Mouse (Mus musculus) midbrain, postnatal 0 days (tissue): ENCODE data around the gene Pex7. TPM values are rescaled to one million over a fixed set of nuclear protein-coding genes. Genes with fewer than 3 reads are reported as not detected.

Experiments used
- ATAC-seq: fragments of 200-750 bp; cut with Nextera tagmentation; 2 replicates; pipeline ENCODE4 v1.8.0; 2017; ENCODE audit warnings: moderate number of reproducible peaks, mild to moderate bottlenecking, moderate TSS enrichment, moderate library complexity; ENCODE audit not compliant: low FRiP score
- DNase-seq: peaks from one replicate; pipeline ENCODE4 v3.0.0-alpha.2; 2015; ENCODE audit warnings: low spot score
- H3K27ac ChIP-seq: fragments of 300-500 bp; sonication (generic); 2 replicates; pipeline ENCODE4 v1.5.1; 2014; ENCODE audit warnings: low read depth, mild to moderate bottlenecking, low read length, mixed read lengths
- H3K27me3 ChIP-seq: fragments of 300-500 bp; sonication (generic); 2 replicates; pipeline ENCODE4 v1.6.1; 2014; ENCODE audit warnings: low read length, control low read depth, mixed read lengths; ENCODE audit not compliant: insufficient read depth
- H3K36me3 ChIP-seq: fragments of 300-500 bp; sonication (generic); 2 replicates; pipeline ENCODE4 v1.6.1; 2014; ENCODE audit warnings: low read length, control low read depth, mixed read lengths; ENCODE audit not compliant: insufficient read depth
- H3K4me1 ChIP-seq: fragments of 300-500 bp; sonication (generic); 2 replicates; pipeline ENCODE4 v1.6.1; 2014; ENCODE audit warnings: mild to moderate bottlenecking, control low read depth, antibody characterized with exemption, low read length, mixed read lengths; ENCODE audit not compliant: insufficient read depth
- H3K4me2 ChIP-seq: fragments of 300-500 bp; sonication (generic); 2 replicates; pipeline ENCODE4 v1.6.1; 2014; ENCODE audit warnings: low read depth, mild to moderate bottlenecking, low read length, mixed read lengths; ENCODE audit not compliant: poor library complexity, severe bottlenecking
- H3K4me3 ChIP-seq: fragments of 300-500 bp; sonication (generic); 2 replicates; pipeline ENCODE4 v1.5.1; 2014; ENCODE audit warnings: low read depth, mild to moderate bottlenecking, low read length, moderate library complexity
- H3K9ac ChIP-seq: fragments of 300-500 bp; sonication (generic); replicated peaks from 2 replicates; pipeline ENCODE4 v1.6.1; 2014; ENCODE audit warnings: mild to moderate bottlenecking, low read length, moderate library complexity, mixed read lengths; ENCODE audit not compliant: poor library complexity, severe bottlenecking
- H3K9me3 ChIP-seq: fragments of 300-500 bp; sonication (generic); 2 replicates; pipeline ENCODE4 v1.6.1; 2016; ENCODE audit warnings: low read length, control low read depth
- CTCF ChIP-seq: IDR thresholded peaks from 2 replicates; pipeline ENCODE4 v1.5.1; 2016; ENCODE audit warnings: antibody characterized with exemption, mild to moderate bottlenecking
- WGBS: fragments of 180-500 bp; shearing (Covaris S2); extraction: QIAGEN DNeasy Blood & Tissue Kit; methylation state at CpG from one replicate; pipeline ENCODE4 v1.1.7; 2014; 5-methylcytosine and 5-hydroxymethylcytosine counted together
- polyA plus RNA-seq: library from polyadenylated mRNA; unstranded; fragments of >200 nt; fragmentation: Nextera tagmentation; extraction: Ambion mirVana; gene quantifications from 2 replicates; pipeline ENCODE4 v1.2.1, GENCODE M21; 2015
- total RNA-seq: library from RNA; depleted of rRNA; stranded (reverse); fragments of >200 nt; gene quantifications from 2 replicates; pipeline ENCODE4 v1.2.3, GENCODE M21; 2014

Pex7 gene
- total and polyA plus RNA-seq, 2 experiments from 2014 or later, result 21.6 to 39.5 TPM

DNA sequence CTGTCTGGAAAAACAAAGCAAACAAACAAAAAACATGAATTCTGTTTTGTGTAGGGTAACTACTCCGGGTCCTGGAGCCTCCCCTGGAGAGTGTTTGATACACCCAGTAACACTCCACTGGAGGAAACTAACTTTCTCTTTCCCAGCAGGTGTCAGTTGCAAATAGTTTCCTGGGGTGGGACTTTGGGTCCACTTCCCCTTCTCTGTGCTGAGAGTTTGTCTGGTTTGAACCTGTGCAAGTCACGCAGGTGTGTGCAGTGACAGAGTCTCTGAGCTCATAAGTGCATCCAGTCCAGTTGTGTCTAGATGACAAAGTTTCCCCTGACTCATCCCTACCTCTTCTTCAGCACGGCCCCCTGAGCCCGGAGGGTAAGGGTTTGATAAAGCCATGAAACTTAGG lies 6.3 kb upstream of the Pex7 start:
- DNase-seq (no peak), ATAC-seq (no peak)
- Histone ChIP-seq H3K9me3 (no peaks in the 10 kb centered on the region), H3K27ac (no peak overlapping the region), H3K4me2 (no peak overlapping the region), H3K9ac (no peak overlapping the region), H3K4me1 (no peaks in the 10 kb centered on the region), H3K36me3 (no peaks in the 10 kb centered on the region), H3K4me3 (no peak overlapping the region), H3K27me3 (no peaks in the 10 kb centered on the region)
- 93% methylated on average over 4 of the region's 4 CpGs for WGBS
- no peak for TF ChIP-seq CTCF

DNA sequence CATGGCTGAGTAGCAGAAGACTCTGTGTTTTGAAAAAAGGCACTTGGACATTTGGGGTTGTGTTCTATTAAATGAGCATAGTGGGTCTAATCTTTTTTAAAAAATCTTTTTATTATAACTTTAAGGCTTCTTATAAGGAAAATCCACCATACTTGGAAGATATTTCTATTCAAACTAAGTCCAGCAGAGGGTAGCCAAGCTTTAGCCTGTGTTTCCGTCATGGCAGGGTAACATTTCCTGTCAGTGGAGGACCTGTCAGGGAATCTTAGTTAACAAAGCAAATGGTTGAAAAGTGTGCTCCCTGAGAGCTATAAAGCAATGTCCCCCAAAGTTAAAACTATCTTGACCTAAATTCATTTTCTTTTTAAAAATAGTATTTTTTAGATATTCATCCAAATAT lies 4.1 kb upstream of the Pex7 start:
- WGBS, result 35% methylated on average over 1 of the region's 1 CpGs
- DNase-seq, result peak; percentile 61

DNA sequence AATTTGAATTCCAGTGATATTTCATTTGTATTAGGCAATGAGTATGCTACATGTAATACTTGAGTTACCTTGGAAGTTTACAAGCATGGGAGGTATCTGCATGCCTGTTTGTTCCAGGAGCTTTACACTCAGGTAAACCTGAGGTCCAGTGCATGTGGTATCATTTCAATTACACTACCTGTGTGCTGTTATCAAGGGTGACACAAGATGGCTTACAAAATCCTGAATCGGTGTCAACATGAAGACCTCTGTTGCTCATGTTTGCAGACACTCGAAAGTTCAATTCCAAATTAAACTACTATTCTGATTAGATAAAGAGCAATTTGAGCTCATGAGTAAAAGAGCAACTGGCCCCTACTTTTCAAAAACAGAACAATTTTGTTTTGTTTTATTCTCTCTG lies 3.0 kb upstream of the Pex7 start:
- no peak overlapping the region for H3K4me3 ChIP-seq
- H3K27me3 ChIP-seq, result no peaks in the 10 kb centered on the region
- H3K4me2 ChIP-seq, result no peak overlapping the region
- H3K27ac ChIP-seq, result no peak overlapping the region
- no peak overlapping the region for H3K9ac ChIP-seq
- no peaks in the 10 kb centered on the region for H3K9me3 ChIP-seq
- H3K4me1 ChIP-seq, result no peaks in the 10 kb centered on the region
- ATAC-seq, result no peak
- DNase-seq, result no peak
- no peaks in the 10 kb centered on the region for H3K36me3 ChIP-seq
- 91% methylated on average over 2 of the region's 2 CpGs for WGBS
- no peak for TF ChIP-seq CTCF

More for the DNA sequence above, 4.1 kb upstream of the Pex7 start:
- no peaks in the 10 kb centered on the region for H3K4me1 ChIP-seq
- no peak for ATAC-seq
- H3K36me3 ChIP-seq, result no peaks in the 10 kb centered on the region
- H3K4me3 ChIP-seq, result no peak overlapping the region
- no peaks in the 10 kb centered on the region for H3K27me3 ChIP-seq
- H3K4me2 ChIP-seq, result no peak overlapping the region
- TF ChIP-seq CTCF, result peak; percentile 75
- H3K9me3 ChIP-seq, result no peaks in the 10 kb centered on the region
- no peak overlapping the region for H3K9ac ChIP-seq
- H3K27ac ChIP-seq, result no peak overlapping the region

DNA sequence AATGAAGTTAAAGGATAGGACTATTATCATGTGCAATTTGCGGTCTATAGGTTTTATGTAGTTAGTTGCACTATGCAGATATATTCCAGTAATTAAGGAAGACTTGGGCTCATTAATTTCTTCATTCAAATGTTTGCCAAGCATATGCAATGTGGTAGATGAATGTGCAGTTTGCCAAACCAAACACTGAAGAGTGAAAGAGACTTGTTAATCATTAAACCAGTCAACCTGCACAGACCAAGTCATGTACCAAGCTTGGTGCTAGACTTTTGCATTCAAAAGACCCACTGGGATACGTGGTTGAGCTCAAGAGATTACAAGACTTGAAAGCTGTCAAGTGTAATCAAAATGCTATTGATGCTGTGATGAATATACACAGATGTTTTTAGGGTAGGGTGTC lies 587 bp upstream of the Pex7 start:
- no peak overlapping the region for H3K4me2 ChIP-seq
- no peak overlapping the region for H3K27ac ChIP-seq
- ATAC-seq (no peak), DNase-seq (no peak)
- no peak overlapping the region for H3K9ac ChIP-seq
- H3K36me3 ChIP-seq, result no peaks in the 10 kb centered on the region
- H3K9me3 ChIP-seq, result no peaks in the 10 kb centered on the region
- no peak for TF ChIP-seq CTCF
- no peak overlapping the region for H3K4me3 ChIP-seq
- H3K27me3 ChIP-seq, result no peaks in the 10 kb centered on the region
- 80% methylated on average over 2 of the region's 2 CpGs for WGBS
- H3K4me1 ChIP-seq, result no peaks in the 10 kb centered on the region

DNA sequence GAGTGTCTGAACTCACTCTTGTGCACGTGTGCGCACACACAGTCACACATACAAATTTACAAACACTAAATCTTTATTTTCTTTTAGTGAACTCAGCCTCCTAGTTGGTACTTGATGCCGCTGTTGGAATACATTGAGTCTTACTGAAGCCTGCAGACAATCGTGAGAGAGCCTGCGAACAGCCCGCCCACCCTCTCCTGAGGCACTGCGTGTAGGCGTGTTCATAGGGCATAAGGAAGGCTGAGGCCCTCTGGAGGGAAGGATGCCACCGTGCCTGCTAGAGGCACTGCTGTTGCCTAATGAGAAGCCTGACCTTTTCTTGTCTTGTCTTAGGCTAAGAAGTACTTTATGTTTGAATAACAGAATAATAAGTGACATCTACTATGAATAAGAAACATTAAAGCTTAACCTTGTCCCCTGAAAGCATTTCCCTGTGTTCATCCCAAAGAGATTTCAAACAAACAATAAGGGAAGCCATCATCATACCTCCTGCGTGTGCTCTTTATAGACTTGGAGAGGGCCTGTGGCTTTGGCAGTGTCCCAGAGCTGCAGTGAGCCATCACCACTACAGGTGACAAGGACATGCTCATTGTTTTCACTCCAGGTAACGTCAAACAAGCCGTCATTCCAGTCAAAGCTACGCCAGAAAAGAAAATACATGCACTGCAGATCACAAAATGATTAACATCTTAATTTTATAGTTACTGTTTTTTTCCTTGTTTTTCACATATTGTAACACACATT lies 3.2 kb downstream of the Pex7 start:
- Histone ChIP-seq H3K9ac (no peak overlapping the region), H3K27me3 (no peaks in the 10 kb centered on the region), H3K9me3 (no peaks in the 10 kb centered on the region), H3K4me1 (no peaks in the 10 kb centered on the region), H3K4me3 (no peak overlapping the region), H3K27ac (no peak overlapping the region), H3K4me2 (no peak overlapping the region), H3K36me3 (no peaks in the 10 kb centered on the region)
- no peak for DNase-seq
- WGBS, result 85% methylated on average over 13 of the region's 13 CpGs
- TF ChIP-seq CTCF, result no peak
- ATAC-seq, result no peak

DNA sequence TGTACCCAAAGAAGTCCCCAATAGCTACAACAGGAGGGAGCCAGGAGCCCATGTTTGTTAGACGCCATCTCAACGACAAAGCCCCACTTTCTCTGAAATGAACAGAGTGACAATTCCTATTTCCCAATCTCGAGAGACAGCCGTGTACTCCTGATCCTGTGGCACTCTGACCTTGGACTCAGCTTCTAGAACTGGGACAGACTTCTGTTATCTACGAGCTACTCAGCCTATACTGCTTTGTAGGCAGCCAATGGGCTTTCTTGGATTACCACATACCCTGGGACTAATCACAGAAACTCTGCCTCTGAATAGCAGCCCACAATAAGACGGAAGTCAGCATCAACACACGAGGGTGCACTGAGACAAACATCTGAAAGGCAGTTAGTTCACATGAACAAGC lies 5.5 kb downstream of the Pex7 start:
- no peak for ATAC-seq
- no peak for TF ChIP-seq CTCF
- H3K9ac ChIP-seq, result no peak overlapping the region
- H3K9me3 ChIP-seq, result no peaks in the 10 kb centered on the region
- H3K27me3 ChIP-seq, result no peaks in the 10 kb centered on the region
- no peak for DNase-seq
- H3K4me2 ChIP-seq, result no peak overlapping the region
- H3K4me1 ChIP-seq, result no peaks in the 10 kb centered on the region
- H3K27ac ChIP-seq, result no peak overlapping the region
- no peak overlapping the region for H3K4me3 ChIP-seq
- H3K36me3 ChIP-seq, result no peaks in the 10 kb centered on the region; the same call in 1 of the 2 replicates
- 79% methylated on average over 7 of the region's 7 CpGs for WGBS
